19 mouse cellular contexts compared by ENCODE assay signal in genomic region chr14:38062271-38062670, GRCm38 (mm10).
"Had no signal": no experiment of that assay in that cellular context is flagged by ENCODE, and none has a peak within 500 bp of the region (broad histone marks: within the 10 kb centered on the region; RNA-seq: fewer than 3 reads in every experiment).

No protein-coding gene starts in this region.

- DNase-seq: kidney, adult 2 months; kidney, postnatal 25 days; left cerebral cortex, postnatal 4 days; liver, postnatal 0 days; lung, embryonic 14.5 days; retina, postnatal 1 day; right cerebral cortex, postnatal 25 days; spleen, adult 18-20 months; thymus, adult 18-20 months; thymus, postnatal 36 days had no signal

- H3K4me3 ChIP-seq: limb, embryonic 12.5 days; limb, embryonic 15.5 days; midbrain, embryonic 12.5 days; myocyte; neural tube, embryonic 13.5 days; stomach, embryonic 15.5 days had no signal

- H3K27ac ChIP-seq: kidney, postnatal 0 days; limb, embryonic 12.5 days; limb, embryonic 15.5 days; liver, embryonic 14.5 days; macrophage; midbrain, embryonic 12.5 days; neural tube, embryonic 13.5 days; stomach, embryonic 15.5 days had no signal
